Mouse (Mus musculus) MEL (cell line): ENCODE measurements around the gene Samhd1. TPM values are rescaled to one million over a fixed set of nuclear protein-coding genes. Genes with fewer than 3 reads are reported as not detected.

Source experiments
- DNase-seq: peaks from one replicate; pipeline ENCODE4 v3.0.0; 2011; ENCODE audit warnings: low read depth, low spot score
- H3K27ac ChIP-seq: 2 replicates; pipeline ENCODE4 v1.5.1; 2012; ENCODE audit warnings: low read depth, mild to moderate bottlenecking, control low read depth, low read length, moderate library complexity; ENCODE audit not compliant: control insufficient read depth
- H3K27me3 ChIP-seq, 2 experiments: fragments of 150-350 bp in 1 of 2; sonication (generic) in 1 of 2; 2 replicates each; pipeline ENCODE4 v1.6.1; 2012; ENCODE audit warnings: low read length in 2 of 2, mild to moderate bottlenecking in 2 of 2, improper control_type of control experiment in 1 of 2, moderate library complexity in 1 of 2; ENCODE audit not compliant: insufficient read depth in 2 of 2, control insufficient read depth in 1 of 2
- H3K36me3 ChIP-seq, 2 experiments: 2 replicates each; pipeline ENCODE4 v1.6.1; 2012 to 2014; ENCODE audit warnings: low read length in 2 of 2, improper control_type of control experiment in 1 of 2, inconsistent platforms in 1 of 2, mild to moderate bottlenecking in 1 of 2; ENCODE audit not compliant: insufficient read depth in 2 of 2, control insufficient read depth in 1 of 2
- H3K4me1 ChIP-seq, 2 experiments: fragments of 150-350 bp in 1 of 2; sonication (generic) in 1 of 2; 2 replicates each; pipeline ENCODE4 v1.6.1; 2012; ENCODE audit warnings: low read length in 2 of 2, improper control_type of control experiment in 1 of 2, mild to moderate bottlenecking in 1 of 2; ENCODE audit not compliant: insufficient read depth in 2 of 2, control insufficient read depth in 1 of 2
- H3K4me3 ChIP-seq, 2 experiments: fragments of 150-350 bp in 1 of 2; sonication (generic) in 1 of 2; 2 replicates each; pipeline ENCODE4 v1.5.1; 2012; ENCODE audit warnings: low read depth in 2 of 2, low read length in 2 of 2, mild to moderate bottlenecking in 2 of 2, moderate library complexity in 2 of 2, control low read depth in 1 of 2, improper control_type of control experiment in 1 of 2; ENCODE audit not compliant: control insufficient read depth in 1 of 2, insufficient read depth in 1 of 2
- H3K79me2 ChIP-seq: 2 replicates; pipeline ENCODE4 v1.6.1; 2012; ENCODE audit warnings: mild to moderate bottlenecking, low read length, moderate library complexity; ENCODE audit not compliant: control insufficient read depth, poor library complexity, insufficient read depth
- H3K9ac ChIP-seq: 2 replicates; pipeline ENCODE4 v1.6.1; 2012; ENCODE audit warnings: low read depth, mild to moderate bottlenecking, control low read depth, low read length, moderate library complexity; ENCODE audit not compliant: control insufficient read depth, poor library complexity, severe bottlenecking
- H3K9me3 ChIP-seq: fragments of 150-350 bp; sonication (generic); replicated peaks from 2 replicates; pipeline ENCODE4 v1.6.1; 2012; ENCODE audit warnings: mild to moderate bottlenecking, low read length, improper control_type of control experiment, moderate library complexity; ENCODE audit not compliant: insufficient read depth
- BHLHE40 ChIP-seq: IDR thresholded peaks from 2 replicates; pipeline ENCODE4 v1.6.1; 2012; ENCODE audit warnings: low read depth, mild to moderate bottlenecking, inconsistent platforms, low read length, improper control_type of control experiment, borderline replicate concordance
- CTCF ChIP-seq, 3 experiments: IDR thresholded peaks in 2 of 3; conservative IDR thresholded peaks in 1 of 3; 2 replicates each; pipeline ENCODE4 v1.5.1; 2011 to 2012; ENCODE audit warnings: low read length in 3 of 3, low read depth in 2 of 3, mild to moderate bottlenecking in 2 of 3, improper control_type of control experiment in 1 of 3, inconsistent platforms in 1 of 3, mixed read lengths in 1 of 3, moderate library complexity in 1 of 3; ENCODE audit not compliant: control insufficient read depth in 1 of 3, insufficient read depth in 1 of 3, poor library complexity in 1 of 3, severe bottlenecking in 1 of 3
- ETS1 ChIP-seq: IDR thresholded peaks from 2 replicates; pipeline ENCODE4 v1.6.1; 2012; ENCODE audit warnings: low read depth, mild to moderate bottlenecking, inconsistent platforms, low read length, improper control_type of control experiment, moderate library complexity
- GABPA ChIP-seq: IDR thresholded peaks from 2 replicates; pipeline ENCODE4 v1.6.1; 2012; ENCODE audit warnings: low read depth, mild to moderate bottlenecking, inconsistent platforms, low read length, improper control_type of control experiment, moderate library complexity
- JUND ChIP-seq: IDR thresholded peaks from 2 replicates; pipeline ENCODE4 v1.6.1; 2011; ENCODE audit warnings: low read depth, mild to moderate bottlenecking, improper control_type of control experiment, low read length
- KAT2A ChIP-seq: conservative IDR thresholded peaks from 2 replicates; pipeline ENCODE4 v1.6.1; 2012; ENCODE audit warnings: low read depth, low read length, improper control_type of control experiment, inconsistent platforms
- MAX ChIP-seq: IDR thresholded peaks from 2 replicates; pipeline ENCODE4 v1.6.1; 2011; ENCODE audit warnings: low read length, improper control_type of control experiment
- MAZ ChIP-seq: IDR thresholded peaks from 2 replicates; pipeline ENCODE4 v1.6.1; 2012; ENCODE audit warnings: low read depth, mild to moderate bottlenecking, inconsistent platforms, low read length, improper control_type of control experiment
- MEF2A ChIP-seq: IDR thresholded peaks from 2 replicates; pipeline ENCODE4 v1.6.1; 2014; ENCODE audit warnings: low read depth, mild to moderate bottlenecking, inconsistent platforms, low read length, improper control_type of control experiment; ENCODE audit not compliant: poor library complexity, insufficient replicate concordance, severe bottlenecking; ENCODE audit errors: extremely low read depth
- MYC ChIP-seq: IDR thresholded peaks from 2 replicates; pipeline ENCODE4 v1.6.1; 2011; ENCODE audit warnings: low read depth, mild to moderate bottlenecking, low read length, improper control_type of control experiment, moderate library complexity
- NELFE ChIP-seq: IDR thresholded peaks from 2 replicates; pipeline ENCODE4 v1.6.1; 2011; ENCODE audit warnings: low read depth, low read length, improper control_type of control experiment
- POLR2A ChIP-seq, 2 experiments: IDR thresholded peaks; 2 replicates each; pipeline ENCODE4 v1.6.1; 2011 to 2012; ENCODE audit warnings: low read length in 2 of 2, mild to moderate bottlenecking in 2 of 2, control low read depth in 1 of 2, improper control_type of control experiment in 1 of 2, low read depth in 1 of 2, moderate library complexity in 1 of 2; ENCODE audit not compliant: control insufficient read depth in 1 of 2, insufficient read depth in 1 of 2, poor library complexity in 1 of 2
- RAD21 ChIP-seq: IDR thresholded peaks from 2 replicates; pipeline ENCODE4 v1.6.1; 2011; ENCODE audit warnings: mild to moderate bottlenecking, low read depth, low read length, improper control_type of control experiment
- SIN3A ChIP-seq: IDR thresholded peaks from 2 replicates; pipeline ENCODE4 v1.6.1; 2012; ENCODE audit warnings: low read length, improper control_type of control experiment, inconsistent platforms
- SMC3 ChIP-seq: IDR thresholded peaks from 2 replicates; pipeline ENCODE4 v1.6.1; 2011; ENCODE audit warnings: low read depth, low read length, improper control_type of control experiment
- TCF12 ChIP-seq: IDR thresholded peaks from 2 replicates; pipeline ENCODE4 v1.6.1; 2014; ENCODE audit warnings: low read depth, mild to moderate bottlenecking, inconsistent platforms, low read length, improper control_type of control experiment, moderate library complexity
- UBTF ChIP-seq: IDR thresholded peaks from 2 replicates; pipeline ENCODE4 v1.6.1; 2012; ENCODE audit warnings: low read depth, mild to moderate bottlenecking, inconsistent platforms, low read length, improper control_type of control experiment, moderate library complexity, borderline replicate concordance; ENCODE audit not compliant: insufficient read depth
- USF1 ChIP-seq: IDR thresholded peaks from 2 replicates; pipeline ENCODE4 v1.6.1; 2014; ENCODE audit warnings: low read depth, mild to moderate bottlenecking, inconsistent platforms, low read length, improper control_type of control experiment, moderate library complexity
- USF2 ChIP-seq, 2 experiments: IDR thresholded peaks; 2 replicates each; pipeline ENCODE4 v1.6.1; 2011 to 2012; ENCODE audit warnings: improper control_type of control experiment in 2 of 2, low read length in 2 of 2, borderline replicate concordance in 1 of 2, inconsistent platforms in 1 of 2, low read depth in 1 of 2, mild to moderate bottlenecking in 1 of 2; ENCODE audit not compliant: insufficient read depth in 1 of 2
- ZC3H11A ChIP-seq: IDR thresholded peaks from 2 replicates; pipeline ENCODE4 v1.6.1; 2012; ENCODE audit warnings: low read depth, mild to moderate bottlenecking, inconsistent platforms, low read length, improper control_type of control experiment
- ZKSCAN1 ChIP-seq: IDR thresholded peaks from 2 replicates; pipeline ENCODE4 v1.6.1; 2012; ENCODE audit warnings: low read depth, mild to moderate bottlenecking, inconsistent platforms, low read length, improper control_type of control experiment, moderate library complexity
- ZNF384 ChIP-seq: IDR thresholded peaks from 2 replicates; pipeline ENCODE4 v1.6.1; 2012; ENCODE audit warnings: low read depth, mild to moderate bottlenecking, inconsistent platforms, low read length, improper control_type of control experiment
- polyA plus RNA-seq, 2 experiments: library from polyadenylated mRNA; stranded (reverse) in 1 of 2; unstranded in 1 of 2; fragments of >175 nt in 1 of 2; fragments of >200 nt in 1 of 2; gene quantifications; 2 replicates each; pipeline versions ENCODE4 v1.2.1 to v1.2.4; 2012; ENCODE audit warnings: low replicate concordance in 2 of 2, low read depth in 1 of 2; ENCODE audit not compliant: insufficient read length in 2 of 2, insufficient read depth in 1 of 2, missing spikeins in 1 of 2
- total RNA-seq: library from RNA; depleted of rRNA; stranded (reverse); fragments of 300-350 nt; gene quantifications from 2 replicates; pipeline ENCODE4 v1.2.3, GENCODE M21; 2012

Samhd1 gene
- total and polyA plus RNA-seq, 3 experiments, result 15.7 to 76.8 (median 50.5) TPM

DNA sequence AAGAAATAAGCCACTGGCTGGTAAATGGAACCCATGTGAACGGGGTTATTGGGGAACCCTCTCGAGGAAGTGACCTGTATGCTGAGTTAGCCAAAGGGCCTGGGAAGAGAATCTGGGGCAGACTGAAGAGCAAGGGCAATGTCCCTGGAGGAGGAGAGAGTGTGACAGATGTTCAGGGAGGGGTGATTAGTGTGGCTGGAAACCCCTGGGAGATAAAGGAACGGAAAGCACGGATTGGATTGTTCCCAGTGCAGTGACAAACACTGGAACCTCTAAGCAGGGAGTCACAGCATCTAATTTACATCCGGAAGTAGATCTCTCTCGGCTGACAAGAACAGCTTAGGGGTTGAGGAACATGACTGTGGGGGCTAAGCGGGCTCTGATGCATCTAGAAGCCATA is 53.1 kb downstream of the Samhd1 start:
- no peak for DNase-seq
- Histone ChIP-seq H3K27ac (no peak overlapping the region), H3K79me2 (no peaks in the 10 kb centered on the region), H3K9ac (no peak overlapping the region), H3K36me3 (no peaks in the 10 kb centered on the region), H3K4me3 (no peak overlapping the region), H3K27me3 (peaks cover 0 to 11% of the 10 kb centered on the region in 2 experiments; a peak in 2 of 4 replicates), H3K4me1 (no peaks in the 10 kb centered on the region; a peak in 1 of 4 replicates), H3K9me3 (no peaks in the 10 kb centered on the region)
- TF ChIP-seq BHLHE40 (no peak), MYC (no peak), JUND (no peak), SMC3 (no peak), ETS1 (no peak), ZC3H11A (no peak), KAT2A (no peak), SIN3A (no peak), ZNF384 (no peak), GABPA (no peak), UBTF (no peak), POLR2A (IDR thresholded peaks at IDR 0.05; ENCODE audit: control insufficient read depth in 1 of 2, insufficient read depth in 1 of 2, low read depth in 1 of 2, low read length in 2 of 2, poor library complexity in 1 of 2) (no peak), ZKSCAN1 (no peak), CTCF (IDR thresholded peaks at IDR 0.05 in 2 of 3, conservative IDR thresholded peaks at IDR 0.05 in 1 of 3; ENCODE audit: control insufficient read depth in 1 of 3, insufficient read depth in 1 of 3, low read depth in 2 of 3, low read length in 3 of 3, poor library complexity in 1 of 3, severe bottlenecking in 1 of 3) (no peak), MAZ (no peak), TCF12 (no peak), RAD21 (no peak)

DNA sequence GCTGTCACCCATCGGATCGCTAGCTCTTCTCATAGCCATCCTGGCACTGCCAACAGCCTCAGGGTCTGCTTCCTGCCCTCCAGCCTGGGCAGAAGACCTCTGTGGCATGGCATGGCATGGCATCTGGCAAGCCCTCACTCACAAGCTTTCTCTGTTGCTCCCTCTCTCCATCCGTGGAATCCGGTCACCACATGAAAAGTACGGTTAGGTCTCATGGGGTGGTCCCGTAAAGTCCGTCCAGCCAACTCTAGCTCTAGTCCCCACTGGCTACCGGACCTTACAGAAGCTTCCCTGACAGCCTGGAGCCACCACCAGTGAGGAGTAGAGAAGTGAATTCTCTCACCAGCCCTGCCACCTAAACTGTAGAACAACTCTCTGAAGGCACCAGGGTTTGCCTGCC is 53.7 kb downstream of the Samhd1 start:
- Histone ChIP-seq H3K79me2 (no peaks in the 10 kb centered on the region), H3K27me3 (peaks cover 0 to 8% of the 10 kb centered on the region in 2 experiments; a peak in 2 of 4 replicates), H3K4me3 (no peak overlapping the region), H3K36me3 (no peaks in the 10 kb centered on the region), H3K27ac (no peak overlapping the region), H3K4me1 (no peaks in the 10 kb centered on the region; a peak in 1 of 4 replicates), H3K9me3 (no peaks in the 10 kb centered on the region), H3K9ac (no peak overlapping the region)
- no peak for DNase-seq
- no peak for TF ChIP-seq MAX
- TF ChIP-seq USF2 (IDR thresholded peaks at IDR 0.05; ENCODE audit: borderline replicate concordance in 1 of 2, insufficient read depth in 1 of 2, low read depth in 1 of 2, low read length in 2 of 2), result no peak
- TF ChIP-seq NELFE, result no peak
- TF ChIP-seq SMC3, result no peak
- TF ChIP-seq SIN3A, result no peak
- no peak for TF ChIP-seq BHLHE40
- TF ChIP-seq USF1, result no peak
- TF ChIP-seq UBTF, result no peak
- TF ChIP-seq TCF12, result no peak
- no peak for TF ChIP-seq MEF2A
